Mouse (Mus musculus) ES-Bruce4 (cell line): ENCODE data around the gene Oaf.

Experiments used
- CTCF ChIP-seq: IDR thresholded peaks from one replicate; pipeline ENCODE4 v1.8.1; 2011; ENCODE audit warnings: low read depth, low read length
- POLR2A ChIP-seq: IDR thresholded peaks from one replicate; pipeline ENCODE4 v1.8.1; 2011; ENCODE audit warnings: low read length; ENCODE audit not compliant: insufficient read depth

- TF ChIP-seq CTCF: peak; percentile 48
- TF ChIP-seq POLR2A: no peak
Observed at GRCm38 (mm10) chr9:43178172-43178571, 61.5 kb downstream of the Oaf start.
